In genomic region chr19:17393841-17394591, GRCm38 (mm10) we compare ENCODE assay signal across 8 mouse cellular contexts. TPM values are rescaled to one million over a fixed set of nuclear protein-coding genes. Genes with fewer than 3 reads are reported as not detected.
DNase-seq lines count a peak whose midpoint lies in the region; ATAC-seq lines count a peak whose summit lies in the region.

Gene Rfk (plus strand): TSS chr19:17394043.

- peak; percentile 97 for ATAC-seq in common myeloid progenitor, adult 5-6 weeks (replicated peaks; ENCODE audit: low read depth, poor library complexity, severe bottlenecking)
- ATAC-seq in megakaryocyte progenitor cell, adult 5-6 weeks (replicated peaks; ENCODE audit: poor library complexity): peak; percentile 99

- DNase-seq in ZHBTc4 (ENCODE audit: low read depth, low spot score): peak; percentile 97
- peak; percentile 86 to 88 for DNase-seq in gastrocnemius, adult 8-10 months (ENCODE audit: low spot score in 2 of 2)
- DNase-seq in induced T-regulatory cell, adult 2 months (ENCODE audit: low read depth): peak; percentile 94
- DNase-seq in left cerebral cortex, adult 9 months (ENCODE audit: low spot score in 2 of 2): peak; percentile 56 to 82
- peak; percentile 95 for DNase-seq in right cerebral cortex, postnatal 14 days
- peak; percentile 88 to 93 for DNase-seq in urinary bladder, postnatal 36 days (ENCODE audit: low spot score in 2 of 2)

RNA-seq across cellular contexts. Expression of gene Rfk, which starts in this region (rescaled TPM):
- total RNA-seq in common myeloid progenitor, adult 5-6 weeks (2017): 29.3 and 30.9 TPM in 2 replicates
- total RNA-seq in gastrocnemius, adult 8-10 months (2022): 10 to 100 TPM; 62.5 to 85.5 (median 68.7) TPM
- 74.3 and 75.3 TPM in 2 replicates for total RNA-seq in megakaryocyte progenitor cell, adult 5-6 weeks (2015)
- 26.6 and 26.9 TPM in 2 replicates for total RNA-seq in megakaryocyte progenitor cell, adult 5-6 weeks (2017)

Comparison
In these comparisons a context has a peak if more than half of its experiments do, and no peak if none do; other contexts are left out.
1. Peak in every context shown above with its lines: DNase-seq and ATAC-seq.